Mouse (Mus musculus) NIH3T3 (cell line): ENCODE results near the gene Clip2.
A peak's percentile ranks its signal among the peaks of the same experiment; 100 is the strongest.

ENCODE experiments used
- DNase-seq: peaks from one replicate; pipeline ENCODE4 v3.0.0-alpha.2; 2012; ENCODE audit warnings: low read depth

Clip2 gene

GRCm38 (mm10) chr5:134523728-134524127, 28.5 kb downstream of the Clip2 start:
- no peak for DNase-seq

GRCm38 (mm10) chr5:134522524-134522923, 29.7 kb downstream of the Clip2 start:
- no peak for DNase-seq

GRCm38 (mm10) chr5:134521806-134522205, 30.4 kb downstream of the Clip2 start:
- no peak for DNase-seq

GRCm38 (mm10) chr5:134521131-134521530, 31.1 kb downstream of the Clip2 start:
- no peak for DNase-seq

- no peak for DNase-seq
Observed at GRCm38 (mm10) chr5:134520120-134520519, 32.1 kb downstream of the Clip2 start.

- DNase-seq, result no peak
Observed at GRCm38 (mm10) chr5:134519471-134519870, 32.8 kb downstream of the Clip2 start.

- DNase-seq, result peak; percentile 35
Observed at GRCm38 (mm10) chr5:134512086-134512485, 40.1 kb downstream of the Clip2 start.

GRCm38 (mm10) chr5:134510266-134510665, 42.0 kb downstream of the Clip2 start:
- no peak for DNase-seq

GRCm38 (mm10) chr5:134508965-134509364, 43.3 kb downstream of the Clip2 start:
- no peak for DNase-seq

GRCm38 (mm10) chr5:134507859-134508399, 44.3 kb downstream of the Clip2 start:
- no peak for DNase-seq

GRCm38 (mm10) chr5:134507307-134507706, 44.9 kb downstream of the Clip2 start:
- peak; percentile 75 for DNase-seq

GRCm38 (mm10) chr5:134505810-134506292, 46.4 kb downstream of the Clip2 start:
- DNase-seq, result no peak

GRCm38 (mm10) chr5:134502591-134502990, 49.6 kb downstream of the Clip2 start:
- no peak for DNase-seq

GRCm38 (mm10) chr5:134501453-134501852, 50.8 kb downstream of the Clip2 start:
- DNase-seq, result peak; percentile 50

GRCm38 (mm10) chr5:134500681-134501080, 51.6 kb downstream of the Clip2 start:
- DNase-seq, result no peak

GRCm38 (mm10) chr5:134500062-134500461, 52.2 kb downstream of the Clip2 start:
- DNase-seq, result peak; percentile 75

GRCm38 (mm10) chr5:134497026-134497425, 55.2 kb downstream of the Clip2 start:
- no peak for DNase-seq

GRCm38 (mm10) chr5:134495796-134496195, 56.4 kb downstream of the Clip2 start:
- no peak for DNase-seq

- DNase-seq, result peak; percentile 94
Observed at GRCm38 (mm10) chr5:134494142-134494541, 58.1 kb downstream of the Clip2 start.

- DNase-seq, result no peak
Observed at GRCm38 (mm10) chr5:134492956-134493355, 59.3 kb downstream of the Clip2 start.

- peak; percentile 86 for DNase-seq
Observed at GRCm38 (mm10) chr5:134491712-134492417, 60.4 kb downstream of the Clip2 start.

- DNase-seq, result no peak
Observed at GRCm38 (mm10) chr5:134491206-134491605, 61.0 kb downstream of the Clip2 start.

GRCm38 (mm10) chr5:134490465-134490864, 61.8 kb downstream of the Clip2 start:
- peak; percentile 40 for DNase-seq

- peak; percentile 39 for DNase-seq
Observed at GRCm38 (mm10) chr5:134489583-134489982, 62.7 kb downstream of the Clip2 start.
